Comparison of ENCODE assay signal across 9 mouse cellular contexts in the genomic region with DNA sequence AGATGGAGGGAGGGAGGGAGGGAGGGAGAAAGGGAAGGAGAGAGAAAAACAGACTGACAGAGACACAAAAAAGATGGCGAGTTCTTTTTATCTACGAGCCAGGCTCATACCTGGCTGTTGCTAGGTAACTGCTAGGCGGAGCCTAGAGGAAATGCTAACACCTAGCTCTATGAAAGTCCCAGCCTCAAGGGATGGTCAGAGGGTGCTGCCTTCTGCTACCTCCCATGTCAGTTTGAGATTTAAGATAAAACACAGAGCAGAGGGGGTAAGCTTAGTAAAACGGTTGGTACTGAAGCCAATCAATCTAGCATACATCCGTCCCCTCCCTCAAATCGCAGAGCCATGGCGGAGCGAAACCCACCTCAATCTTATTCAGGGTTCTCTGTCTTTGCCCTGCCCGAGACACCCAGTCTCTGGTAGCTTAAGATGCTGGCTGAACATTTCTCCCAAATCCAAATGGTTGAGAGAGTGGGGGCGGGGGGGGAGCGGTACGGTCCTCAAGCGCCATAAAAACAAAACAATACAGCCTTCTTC. TPM values are rescaled to one million over a fixed set of nuclear protein-coding genes. Genes with fewer than 3 reads are reported as not detected.
DNase-seq lines count a peak whose midpoint lies in the region; ATAC-seq and TF ChIP-seq lines count a peak whose summit lies in the region.
"Had no signal": no experiment of that assay in that cellular context is flagged by ENCODE, and none has a peak within 500 bp of the region (broad histone marks: within the 10 kb centered on the region; RNA-seq: fewer than 3 reads in every experiment).

No protein-coding gene starts in this region.

- peaks cover 33% of the 10 kb centered on the region for H3K4me1 ChIP-seq in heart, embryonic 12.5 days (replicated peaks)
- peaks cover 6% of the 10 kb centered on the region; the same call in 1 of the 2 replicates for H3K4me1 ChIP-seq in hindbrain, postnatal 0 days (ENCODE audit: insufficient read depth, low read length)

- no peaks in the 10 kb centered on the region for H3K36me3 ChIP-seq in heart, embryonic 12.5 days
- no peaks in the 10 kb centered on the region for H3K36me3 ChIP-seq in hindbrain, postnatal 0 days (ENCODE audit: insufficient read depth, low read length)
- H3K36me3 ChIP-seq: G1E had no signal

- TF ChIP-seq CTCF in hindbrain, postnatal 0 days (IDR thresholded peaks at IDR 0.05; ENCODE audit: low read depth): no peak

- no peaks in the 10 kb centered on the region for H3K9me3 ChIP-seq in heart, embryonic 12.5 days (replicated peaks)
- no peaks in the 10 kb centered on the region for H3K9me3 ChIP-seq in hindbrain, postnatal 0 days (ENCODE audit: low read length)
- H3K9me3 ChIP-seq: G1E had no signal

- H3K4me2 ChIP-seq in heart, embryonic 12.5 days: peak overlapping the region; percentile 98
- H3K4me2 ChIP-seq in hindbrain, postnatal 0 days (ENCODE audit: low read depth, low read length): peak overlapping the region; percentile 92

- peak overlapping the region; percentile 66 for H3K4me3 ChIP-seq in heart, embryonic 12.5 days
- H3K4me3 ChIP-seq in hindbrain, postnatal 0 days (ENCODE audit: low read length): peak overlapping the region; percentile 49

- no peak overlapping the region for H3K27ac ChIP-seq in heart, embryonic 12.5 days (ENCODE audit: poor library complexity, severe bottlenecking)
- peak overlapping the region; percentile 97 for H3K27ac ChIP-seq in hindbrain, postnatal 0 days

- WGBS in heart, embryonic 12.5 days: 9% methylated on average over 13 of the region's 13 CpGs
- 2% methylated on average over 13 of the region's 13 CpGs for WGBS in hindbrain, postnatal 0 days

- H3K27me3 ChIP-seq in heart, embryonic 12.5 days (replicated peaks): no peaks in the 10 kb centered on the region
- H3K27me3 ChIP-seq in hindbrain, postnatal 0 days (ENCODE audit: insufficient read depth, low read length): no peaks in the 10 kb centered on the region

- no peak for DNase-seq in heart, postnatal 4 days
- DNase-seq in cerebellum, adult 9-10 months: peak; percentile 56
- DNase-seq in hindbrain, postnatal 0 days (ENCODE audit: low spot score): peak; percentile 78
- peak; percentile 77 for DNase-seq in lung, postnatal 36 days
- no peak for DNase-seq in adrenal gland, postnatal 25 days
- DNase-seq in adrenal gland, adult 2 months: no peak
- no peak for DNase-seq in kidney, adult 11 months

- peak overlapping the region; percentile 78 for H3K9ac ChIP-seq in heart, embryonic 12.5 days
- H3K9ac ChIP-seq in hindbrain, postnatal 0 days (replicated peaks; ENCODE audit: low read length): peak overlapping the region; percentile 81

- ATAC-seq in heart, embryonic 12.5 days (ENCODE audit: insufficient number of reproducible peaks, low FRiP score): no peak
- ATAC-seq in hindbrain, postnatal 0 days: peak; percentile 72

RNA-seq across cellular contexts. Expression of a gene that starts 27.0 kb away (rescaled TPM):
- 59.2 and 61.6 TPM in 2 replicates for polyA plus RNA-seq in heart, embryonic 12.5 days (2016; fragmentation: Nextera tagmentation; extraction: Ambion mirVana)
- 10 to 100 TPM; 90.0 to 91.6 TPM for total RNA-seq in heart, postnatal 4 days (2021)
- total RNA-seq in hindbrain, postnatal 0 days (2014; rRNA removed): 116 and 162 TPM in 2 replicates
- 27.3 and 31.0 TPM in 2 replicates for polyA plus RNA-seq in hindbrain, postnatal 0 days (2015; fragmentation: Nextera tagmentation; extraction: Ambion mirVana)
- 231 and 242 TPM in 2 replicates for total RNA-seq in adrenal gland, postnatal 25 days (2021)
- 100 to 1,000 TPM; 154 to 186 TPM for total RNA-seq in adrenal gland, adult 2 months (2021)
- polyA plus RNA-seq in adrenal gland, adult 2 months (2012; rRNA removed): 116 and 153 TPM in 2 replicates
- polyA plus RNA-seq: G1E had no signal

Comparison
In these comparisons a context has a peak if more than half of its experiments do, and no peak if none do; other contexts are left out.
1. DNase-seq: peak in cerebellum, adult 9-10 months (single experiment), hindbrain, postnatal 0 days (single experiment) and lung, postnatal 36 days (single experiment); none in heart, postnatal 4 days (single experiment), adrenal gland, postnatal 25 days (single experiment), adrenal gland, adult 2 months (single experiment) and kidney, adult 11 months (single experiment).